Mouse (Mus musculus) liver, adult 2 months (tissue): ENCODE results near the gene Tbca. TPM values are rescaled to one million over a fixed set of nuclear protein-coding genes. Genes with fewer than 3 reads are reported as not detected.

Experiments
- DNase-seq: peaks from one replicate; pipeline ENCODE4 v3.0.0-alpha.2; 2011; ENCODE audit warnings: low read depth, low spot score; ENCODE audit errors: extremely low read depth
- H3K27ac ChIP-seq: fragments of 200-500 bp; replicated peaks from 2 replicates; pipeline ENCODE4 v1.5.1; 2012; ENCODE audit warnings: low read depth, mild to moderate bottlenecking, control low read depth, inconsistent platforms, low read length; ENCODE audit not compliant: insufficient read depth
- H3K27me3 ChIP-seq: fragments of 200-500 bp; 2 replicates; pipeline ENCODE4 v1.6.1; 2012; ENCODE audit warnings: mild to moderate bottlenecking, moderate library complexity, low read length, inconsistent platforms; ENCODE audit not compliant: control insufficient read depth, insufficient read depth
- H3K36me3 ChIP-seq: fragments of 200-500 bp; 2 replicates; pipeline ENCODE4 v1.6.1; 2012; ENCODE audit warnings: low read length, inconsistent platforms; ENCODE audit not compliant: control insufficient read depth, insufficient read depth
- H3K4me1 ChIP-seq: fragments of 200-500 bp; 2 replicates; pipeline ENCODE4 v1.6.1; 2011; ENCODE audit warnings: low read length; ENCODE audit not compliant: control insufficient read depth, insufficient read depth
- H3K4me3 ChIP-seq: fragments of 200-500 bp; 2 replicates; pipeline ENCODE4 v1.5.1; 2011; ENCODE audit warnings: low read depth, mild to moderate bottlenecking, control low read depth, low read length, moderate library complexity; ENCODE audit not compliant: insufficient read depth
- H3K79me2 ChIP-seq: fragments of 200-500 bp; 2 replicates; pipeline ENCODE4 v1.6.1; 2012; ENCODE audit warnings: inconsistent platforms, mild to moderate bottlenecking, low read length, moderate library complexity; ENCODE audit not compliant: control insufficient read depth, insufficient read depth
- H3K9ac ChIP-seq: fragments of 200-500 bp; 2 replicates; pipeline ENCODE4 v1.6.1; 2012; ENCODE audit warnings: low read depth, mild to moderate bottlenecking, control low read depth, inconsistent platforms, low read length
- CTCF ChIP-seq: fragments of 200-500 bp; IDR thresholded peaks from 2 replicates; pipeline ENCODE4 v1.5.1; 2011; ENCODE audit warnings: low read depth, low read length, control low read depth
- POLR2A ChIP-seq: fragments of 200-500 bp; IDR thresholded peaks from 2 replicates; pipeline ENCODE4 v1.6.1; 2011; ENCODE audit warnings: low read length, control low read depth; ENCODE audit not compliant: insufficient read depth; ENCODE audit errors: extremely low read depth
- WGBS: fragments of 180-500 bp; shearing (Covaris S2); methylation state at CpG from one replicate; pipeline ENCODE4 v1.1.7; 2018; 5-methylcytosine and 5-hydroxymethylcytosine counted together
- polyA plus RNA-seq: library from polyadenylated mRNA; depleted of rRNA; stranded (reverse); fragments of >200 nt; gene quantifications from 2 replicates; pipeline ENCODE4 v1.2.3, GENCODE M21; 2012
- total RNA-seq: library from RNA; depleted of rRNA; stranded (reverse); fragments of >200 nt; gene quantifications from 2 replicates; pipeline ENCODE4 v1.2.3, GENCODE M21; 2014

Gene Tbca
- total and polyA plus RNA-seq, 2 experiments = 7.1 to 264 TPM

- Histone ChIP-seq H3K27me3 (peaks cover 33% of the 10 kb centered on the region), H3K27ac (no peak overlapping the region), H3K9ac (no peak overlapping the region), H3K79me2 (no peaks in the 10 kb centered on the region), H3K4me1 (peaks cover 4% of the 10 kb centered on the region), H3K36me3 (no peaks in the 10 kb centered on the region), H3K4me3 (no peak overlapping the region)
- no peak for TF ChIP-seq CTCF
- no peak for TF ChIP-seq POLR2A
- DNase-seq = no peak
- WGBS = 13% methylated on average over 8 of the region's 8 CpGs
Measured at GRCm38 (mm10) chr13:94869541-94869940, 80.8 kb downstream of the Tbca start.

DNA sequence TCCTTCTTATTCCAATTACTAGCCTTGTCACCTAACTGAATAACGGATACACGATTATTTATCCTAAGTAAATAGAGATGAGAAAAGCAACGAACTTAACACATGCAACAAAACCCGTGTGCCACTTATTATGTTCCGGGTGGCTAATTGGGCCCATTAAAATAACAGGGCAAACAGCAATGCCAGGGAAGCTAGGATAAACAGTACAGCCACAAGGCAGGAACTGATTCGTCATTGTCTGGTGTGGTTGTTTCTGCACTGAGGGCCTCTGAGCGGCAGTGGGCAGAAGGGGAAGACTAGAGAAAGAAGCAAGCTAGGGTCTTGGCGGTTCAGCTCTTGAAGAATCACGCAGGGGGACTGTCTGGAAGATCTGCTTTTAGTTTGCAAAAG lies 81.4 kb downstream of the Tbca start:
- Histone ChIP-seq H3K4me1 (peaks cover 4% of the 10 kb centered on the region), H3K9ac (no peak overlapping the region), H3K36me3 (no peaks in the 10 kb centered on the region), H3K27me3 (peaks cover 38% of the 10 kb centered on the region), H3K4me3 (no peak overlapping the region), H3K27ac (no peak overlapping the region), H3K79me2 (no peaks in the 10 kb centered on the region)
- WGBS = 7% methylated on average over 9 of the region's 9 CpGs
- no peak for DNase-seq
- TF ChIP-seq CTCF = no peak
- no peak for TF ChIP-seq POLR2A

DNA sequence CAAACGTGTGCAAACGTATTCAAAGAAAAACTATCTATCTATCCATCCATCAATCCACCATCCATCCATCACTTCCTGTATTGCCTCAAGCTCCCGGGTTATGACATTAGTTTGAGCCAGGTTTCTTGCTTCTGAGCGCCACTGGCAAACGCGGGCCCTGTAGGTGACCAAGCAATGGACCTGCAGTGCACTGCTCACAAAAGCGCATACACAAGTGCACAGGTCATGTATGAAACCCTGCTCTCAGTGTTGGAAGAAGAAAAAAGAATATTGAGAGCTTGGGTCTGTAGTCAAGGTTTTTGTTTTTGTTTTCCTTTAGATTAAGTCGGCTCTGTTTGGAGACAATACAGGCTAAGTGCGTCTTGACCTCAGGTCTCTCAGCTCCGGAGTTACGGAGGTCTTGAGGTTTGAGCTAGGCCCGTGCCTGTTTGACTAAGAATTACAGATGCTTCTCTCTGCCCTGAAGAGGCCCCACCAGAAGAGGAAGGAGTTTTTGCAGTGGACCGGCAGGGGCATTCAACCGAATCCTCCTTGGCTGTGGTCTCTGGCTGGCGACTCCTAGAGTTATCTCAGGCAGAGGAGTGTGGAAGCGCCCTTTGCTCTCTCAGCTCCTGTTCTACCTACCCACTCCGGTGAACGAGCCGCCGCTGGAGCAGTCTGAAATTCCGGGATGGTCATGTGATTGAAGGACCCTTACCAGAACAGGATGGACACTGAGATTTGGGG lies 81.9 kb downstream of the Tbca start:
- no peaks in the 10 kb centered on the region for H3K79me2 ChIP-seq
- H3K27me3 ChIP-seq = peaks cover 41% of the 10 kb centered on the region
- H3K36me3 ChIP-seq = no peaks in the 10 kb centered on the region
- no peak overlapping the region for H3K4me3 ChIP-seq
- peaks cover 4% of the 10 kb centered on the region for H3K4me1 ChIP-seq
- TF ChIP-seq POLR2A (no peak), CTCF (no peak)
- no peak overlapping the region for H3K27ac ChIP-seq
- DNase-seq = no peak
- WGBS = 4% methylated on average over 21 of the region's 21 CpGs
- H3K9ac ChIP-seq = no peak overlapping the region

- Histone ChIP-seq H3K27ac (no peak overlapping the region), H3K9ac (no peak overlapping the region), H3K4me3 (no peak overlapping the region), H3K4me1 (peaks cover 4% of the 10 kb centered on the region), H3K36me3 (no peaks in the 10 kb centered on the region), H3K27me3 (peaks cover 43% of the 10 kb centered on the region), H3K79me2 (no peaks in the 10 kb centered on the region)
- whole genome bisulfite sequencing = 3% methylated on average over 7 of the region's 7 CpGs
- no peak for DNase-seq
- TF ChIP-seq POLR2A (no peak), CTCF (no peak)
Measured at GRCm38 (mm10) chr13:94871806-94872320, 83.2 kb downstream of the Tbca start.

DNA sequence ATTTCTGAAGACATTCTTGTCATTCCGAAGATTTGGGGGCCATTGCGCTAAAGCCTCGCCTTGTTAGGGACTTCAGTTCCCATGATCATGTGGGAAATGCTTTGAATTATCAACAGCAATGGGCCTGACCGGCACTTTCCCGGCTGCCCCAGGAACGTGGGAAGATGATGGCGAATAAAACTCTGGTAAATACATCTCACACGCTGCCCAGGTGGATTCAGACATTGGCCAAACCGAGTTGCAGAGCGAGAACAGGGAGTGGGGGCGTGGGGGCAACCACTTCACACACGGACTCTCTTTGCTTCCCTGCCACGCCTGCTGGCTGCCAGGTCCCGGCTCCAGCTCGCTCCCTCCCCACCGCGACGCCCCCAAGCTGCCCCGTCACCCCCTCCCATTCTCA lies 83.7 kb downstream of the Tbca start:
- TF ChIP-seq POLR2A (no peak), CTCF (no peak)
- peaks cover 4% of the 10 kb centered on the region for H3K4me1 ChIP-seq
- 4% methylated on average over 19 of the region's 19 CpGs for WGBS
- H3K79me2 ChIP-seq = no peaks in the 10 kb centered on the region
- no peak for DNase-seq
- no peak overlapping the region for H3K27ac ChIP-seq
- no peak overlapping the region for H3K9ac ChIP-seq
- no peaks in the 10 kb centered on the region for H3K36me3 ChIP-seq
- peaks cover 48% of the 10 kb centered on the region for H3K27me3 ChIP-seq
- no peak overlapping the region for H3K4me3 ChIP-seq
